ENCODE assay signal across 8 mouse cellular contexts in genomic region chr5:148794465-148794864, GRCm38 (mm10).
A peak's percentile ranks its signal among the peaks of the same experiment; 100 is the strongest.
DNase-seq lines count a peak whose midpoint lies in the region; ATAC-seq and TF ChIP-seq lines count a peak whose summit lies in the region.

No protein-coding gene starts in this region.

- H3K27ac ChIP-seq in heart, embryonic 11.5 days (ENCODE audit: low read depth, low read length) = no peak overlapping the region
- no peak overlapping the region for H3K27ac ChIP-seq in lung, embryonic 14.5 days (ENCODE audit: low read depth)

- H3K36me3 ChIP-seq in heart, embryonic 11.5 days (ENCODE audit: control insufficient read depth, insufficient read depth, low read length) = no peaks in the 10 kb centered on the region
- no peaks in the 10 kb centered on the region for H3K36me3 ChIP-seq in lung, embryonic 14.5 days (ENCODE audit: insufficient read depth)

- peak overlapping the region; percentile 30; the same call in 1 of the 2 replicates for H3K4me2 ChIP-seq in heart, embryonic 11.5 days
- no peak overlapping the region for H3K4me2 ChIP-seq in lung, embryonic 14.5 days

- peak; percentile 88 for TF ChIP-seq CTCF in lung, embryonic 14.5 days (IDR thresholded peaks at IDR 0.05; ENCODE audit: low read depth)

- 25% methylated on average over 15 of the region's 15 CpGs for WGBS in heart, embryonic 11.5 days (ENCODE audit: insufficient replicate concordance)
- WGBS in lung, embryonic 14.5 days = 36% methylated on average over 15 of the region's 15 CpGs

- H3K4me3 ChIP-seq in heart, embryonic 11.5 days (ENCODE audit: low read depth, low read length) = no peak overlapping the region
- no peak overlapping the region for H3K4me3 ChIP-seq in lung, embryonic 14.5 days (ENCODE audit: low read depth, low read length)

- peaks cover 8% of the 10 kb centered on the region; the same call in 1 of the 2 replicates for H3K4me1 ChIP-seq in heart, embryonic 11.5 days (ENCODE audit: control insufficient read depth, insufficient read depth, low read length)
- peaks cover 27% of the 10 kb centered on the region for H3K4me1 ChIP-seq in lung, embryonic 14.5 days (ENCODE audit: insufficient read depth)

- no peak overlapping the region for H3K9ac ChIP-seq in heart, embryonic 11.5 days (ENCODE audit: low read depth, low read length)
- no peak overlapping the region for H3K9ac ChIP-seq in lung, embryonic 14.5 days

- H3K9me3 ChIP-seq in heart, embryonic 11.5 days (replicated peaks; ENCODE audit: control insufficient read depth, low read length) = no peaks in the 10 kb centered on the region
- no peaks in the 10 kb centered on the region for H3K9me3 ChIP-seq in lung, embryonic 14.5 days (ENCODE audit: low read depth, low read length)

- H3K27me3 ChIP-seq in heart, embryonic 11.5 days (ENCODE audit: control insufficient read depth, insufficient read depth, low read length) = peaks cover 3% of the 10 kb centered on the region; the same call in 1 of the 2 replicates
- no peaks in the 10 kb centered on the region for H3K27me3 ChIP-seq in lung, embryonic 14.5 days (ENCODE audit: insufficient read depth, low read length)

- ATAC-seq in heart, embryonic 11.5 days (replicated peaks; ENCODE audit: insufficient number of reproducible peaks, low FRiP score, low TSS enrichment) = 0 out of 2 replicates have a peak, but pooled peaks have one; percentile 46
- no peak for ATAC-seq in lung, embryonic 14.5 days (ENCODE audit: insufficient read depth)

- DNase-seq in A20 (ENCODE audit: low read depth, low spot score) (peak; percentile 51), ZHBTc4 (ENCODE audit: low read depth, low spot score) (peak; percentile 85)
- DNase-seq in embryo, embryonic 10 days (ENCODE audit: low spot score) = peak; percentile 64
- DNase-seq in kidney, postnatal 4 days = peak; percentile 88 to 90
- peak; percentile 75 for DNase-seq in lung, embryonic 14.5 days
- peak; percentile 49 for DNase-seq in retina, postnatal 7 days (ENCODE audit: low read depth, low spot score)
- peak; percentile 66 to 70 for DNase-seq in thymus, postnatal 36 days
